Mouse (Mus musculus) frontal cortex, adult (tissue): ENCODE data around the gene Hoxb6.

Experiments
- ATAC-seq: cut with Nextera tagmentation; 2 replicates; pipeline ENCODE4 v1.9.2; 2017; ENCODE audit warnings: mild to moderate bottlenecking, moderate library complexity, mixed read lengths; ENCODE audit not compliant: low TSS enrichment

Hoxb6 gene

GRCm38 (mm10) chr11:96291681-96292564 lies at the start of gene Hoxb6:
Hoxb6 (plus strand) TSS chr11:96292476.
- no peak for ATAC-seq

GRCm38 (mm10) chr11:96250901-96251300 lies 41.4 kb upstream of the Hoxb6 start:
- ATAC-seq: no peak

- no peak for ATAC-seq
Measured at GRCm38 (mm10) chr11:96251480-96252031, 40.7 kb upstream of the Hoxb6 start.

GRCm38 (mm10) chr11:96252541-96253120 lies 39.6 kb upstream of the Hoxb6 start:
- ATAC-seq: no peak

GRCm38 (mm10) chr11:96254221-96254620 lies 38.1 kb upstream of the Hoxb6 start:
- ATAC-seq: no peak

GRCm38 (mm10) chr11:96255111-96255995 lies 36.9 kb upstream of the Hoxb6 start:
- no peak for ATAC-seq

GRCm38 (mm10) chr11:96255996-96256445 lies 36.3 kb upstream of the Hoxb6 start:
- ATAC-seq: no peak

GRCm38 (mm10) chr11:96257141-96257540 lies 35.1 kb upstream of the Hoxb6 start:
- ATAC-seq: no peak

GRCm38 (mm10) chr11:96259038-96259437 lies 33.2 kb upstream of the Hoxb6 start:
- no peak for ATAC-seq

GRCm38 (mm10) chr11:96259511-96259910 lies 32.8 kb upstream of the Hoxb6 start:
- no peak for ATAC-seq

GRCm38 (mm10) chr11:96260310-96260970 lies 31.8 kb upstream of the Hoxb6 start:
- no peak for ATAC-seq

GRCm38 (mm10) chr11:96261323-96261890 lies 30.9 kb upstream of the Hoxb6 start:
- ATAC-seq: no peak

- no peak for ATAC-seq
Measured at GRCm38 (mm10) chr11:96262262-96262830, 29.9 kb upstream of the Hoxb6 start.

- no peak for ATAC-seq
Measured at GRCm38 (mm10) chr11:96263636-96264389, 28.5 kb upstream of the Hoxb6 start.

GRCm38 (mm10) chr11:96264390-96265020 lies 27.8 kb upstream of the Hoxb6 start:
- no peak for ATAC-seq

GRCm38 (mm10) chr11:96265954-96266353 lies 26.3 kb upstream of the Hoxb6 start:
- ATAC-seq: no peak

- ATAC-seq: no peak
Measured at GRCm38 (mm10) chr11:96267021-96267920, 25.0 kb upstream of the Hoxb6 start.

- ATAC-seq: no peak
Measured at GRCm38 (mm10) chr11:96268031-96268745, 24.1 kb upstream of the Hoxb6 start.
